In the genomic region with DNA sequence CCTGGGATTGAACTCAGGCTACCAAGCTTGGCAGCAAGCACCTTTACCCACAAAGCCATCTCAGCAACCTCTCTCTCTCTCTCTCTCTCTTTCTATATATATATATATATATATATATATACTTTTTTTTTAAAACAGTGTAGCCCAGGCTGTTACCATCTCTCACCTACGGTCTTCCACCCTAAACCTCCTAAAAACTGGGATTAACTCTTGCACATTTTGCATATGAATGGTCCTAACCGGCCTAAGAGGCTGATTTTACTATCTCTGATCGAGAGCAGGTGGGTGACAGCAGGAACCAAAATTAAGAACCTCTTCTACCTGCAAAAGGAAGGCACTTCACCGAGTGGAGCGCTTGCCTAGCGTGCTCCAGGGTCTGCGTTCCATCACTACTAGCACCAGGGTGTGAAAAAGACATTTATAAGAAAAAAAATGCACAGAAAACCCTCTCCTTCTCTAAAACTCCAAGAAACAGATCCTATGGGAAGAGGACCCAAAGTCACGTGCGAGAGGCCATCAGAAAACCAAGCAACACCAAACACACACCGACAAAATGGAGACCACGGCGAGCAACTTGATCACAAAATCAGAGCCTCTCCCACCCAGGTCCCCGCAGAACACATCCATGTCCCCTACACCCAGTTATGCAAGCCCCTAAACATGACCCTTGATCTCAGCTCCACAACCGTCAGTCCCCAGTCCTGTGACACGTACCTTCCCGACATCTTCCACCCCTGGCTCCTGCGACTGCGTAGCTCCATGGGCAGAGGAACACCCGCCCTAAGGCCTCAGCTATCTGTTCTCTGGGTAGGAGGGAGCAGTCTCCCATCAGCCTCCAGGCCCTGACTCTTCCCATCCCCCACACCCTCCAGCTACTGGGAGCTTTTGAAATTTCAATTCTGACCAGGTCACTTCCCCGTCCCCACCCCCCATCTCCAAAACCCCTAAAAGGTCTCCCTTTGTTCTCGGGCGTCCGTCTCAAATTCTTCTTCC, we compare ENCODE assay signal across 8 mouse cellular contexts. TPM values are rescaled to one million over a fixed set of nuclear protein-coding genes. Genes with fewer than 3 reads are reported as not detected.
A peak's percentile ranks its signal among the peaks of the same experiment; 100 is the strongest.
DNase-seq lines count a peak whose midpoint lies in the region; ATAC-seq and TF ChIP-seq lines count a peak whose summit lies in the region.

Zmynd8 (minus strand) TSS at position 815 of the 993 bp plus-strand sequence.

- DNase-seq in lung, adult 2 months, result no peak
- DNase-seq in lung, postnatal 25 days (ENCODE audit: low spot score), result no peak
- no peak for DNase-seq in gastrocnemius, postnatal 4 days (ENCODE audit: low spot score in 2 of 2)
- no peak for DNase-seq in large intestine, adult 2 months (ENCODE audit: low read depth, low spot score)
- peak; percentile 92 for DNase-seq in midbrain, embryonic 11.5 days (ENCODE audit: low spot score, missing footprints)
- no peak for DNase-seq in ovary, postnatal 14 days (ENCODE audit: low spot score)
- DNase-seq in natural killer cell, adult 2 months (ENCODE audit: low spot score in 2 of 2), result no peak

- no peaks in the 10 kb centered on the region for H3K36me3 ChIP-seq in midbrain, embryonic 11.5 days (ENCODE audit: control insufficient read depth, insufficient read depth, low read length)

- ATAC-seq in common myeloid progenitor, adult 5-6 weeks (replicated peaks; ENCODE audit: low read depth, poor library complexity, severe bottlenecking), result no peak
- peak; percentile 69 for ATAC-seq in midbrain, embryonic 11.5 days (ENCODE audit: low FRiP score)

- peak within 1 kb of the TSS; percentile 27 for H3K4me2 ChIP-seq in midbrain, embryonic 11.5 days

- peak within 1 kb of the TSS; percentile 53; the same call in 1 of the 2 replicates for H3K9ac ChIP-seq in midbrain, embryonic 11.5 days (ENCODE audit: low read length)

- no peaks in the 10 kb centered on the region for H3K9me3 ChIP-seq in midbrain, embryonic 11.5 days (ENCODE audit: control insufficient read depth, low read length)

- no peak for TF ChIP-seq POLR2A in lung, adult 2 months (IDR thresholded peaks at IDR 0.05; ENCODE audit: borderline replicate concordance, extremely low read depth, low read depth, low read length)

- 84% methylated on average over 23 of the region's 23 CpGs for WGBS in lung, adult 2 months
- 89% methylated on average over 23 of the region's 23 CpGs for WGBS in large intestine, adult 2 months
- 17% methylated on average over 23 of the region's 23 CpGs for WGBS in midbrain, embryonic 11.5 days

- no peak for TF ChIP-seq CTCF in lung, adult 2 months (IDR thresholded peaks at IDR 0.05; ENCODE audit: insufficient read depth, low read length)

- 0 out of 2 replicates have a peak within 1 kb of the TSS, but pooled peaks have one; percentile 25 for H3K27ac ChIP-seq in midbrain, embryonic 11.5 days (ENCODE audit: low read depth, low read length)

- no peak within 1 kb of the TSS for H3K4me3 ChIP-seq in lung, adult 2 months (replicated peaks; ENCODE audit: extremely low read depth, low read depth, low read length)
- H3K4me3 ChIP-seq in midbrain, embryonic 11.5 days (ENCODE audit: low read depth, low read length), result no peak within 1 kb of the TSS; the same call in 1 of the 2 replicates

- no peaks in the 10 kb centered on the region for H3K27me3 ChIP-seq in midbrain, embryonic 11.5 days (ENCODE audit: control insufficient read depth, insufficient read depth, low read length)

- H3K4me1 ChIP-seq in lung, adult 2 months (ENCODE audit: control insufficient read depth, insufficient read depth, low read length), result no peaks in the 10 kb centered on the region
- peaks cover 24% of the 10 kb centered on the region for H3K4me1 ChIP-seq in midbrain, embryonic 11.5 days (ENCODE audit: control insufficient read depth, insufficient read depth, low read length)

RNA-seq across cellular contexts. Expression of gene Zmynd8, which starts in this region (rescaled TPM):
- 25.3 and 29.8 TPM in 2 replicates for polyA plus RNA-seq in lung, adult 2 months (2012; rRNA removed)
- 34.6 and 55.9 TPM in 2 replicates for total RNA-seq in common myeloid progenitor, adult 5-6 weeks (2017)
- total RNA-seq in gastrocnemius, postnatal 4 days (2021), result 10 to 100 TPM; 39.0 to 39.6 TPM
- polyA plus RNA-seq in large intestine, adult 2 months (2012; rRNA removed), result 13.4 and 17.5 TPM in 2 replicates
- polyA plus RNA-seq in midbrain, embryonic 11.5 days (2014; fragmentation: Nextera tagmentation; extraction: Ambion mirVana), result 43.1 and 45.6 TPM in 2 replicates
